Mouse (Mus musculus) brain, embryonic 14.5 days (tissue): ENCODE data around the gene Spo11. TPM values are rescaled to one million over a fixed set of nuclear protein-coding genes. Genes with fewer than 3 reads are reported as not detected.

Experiments
- DNase-seq: peaks from one replicate; pipeline ENCODE4 v3.0.0-alpha.2; 2011; ENCODE audit warnings: low read depth
- CTCF ChIP-seq: fragments of 200-500 bp; IDR thresholded peaks from 2 replicates; pipeline ENCODE4 v1.5.1; 2012; ENCODE audit warnings: inconsistent platforms, mild to moderate bottlenecking, moderate library complexity, borderline replicate concordance; ENCODE audit not compliant: insufficient read depth, insufficient read length; ENCODE audit errors: extremely low read depth
- POLR2A ChIP-seq: fragments of 200-500 bp; IDR thresholded peaks from 2 replicates; pipeline ENCODE4 v1.6.1; 2012; ENCODE audit warnings: mild to moderate bottlenecking, inconsistent platforms, borderline replicate concordance; ENCODE audit not compliant: poor library complexity, insufficient read depth, insufficient read length, severe bottlenecking; ENCODE audit errors: extremely low read depth
- polyA plus RNA-seq: library from polyadenylated mRNA; depleted of rRNA; stranded (reverse); fragments of >200 nt; gene quantifications from 2 replicates; pipeline ENCODE4 v1.2.3, GENCODE M21; 2012; rRNA removed

The Spo11 gene
- 1.6 and 1.7 TPM in 2 replicates for polyA plus RNA-seq

DNA sequence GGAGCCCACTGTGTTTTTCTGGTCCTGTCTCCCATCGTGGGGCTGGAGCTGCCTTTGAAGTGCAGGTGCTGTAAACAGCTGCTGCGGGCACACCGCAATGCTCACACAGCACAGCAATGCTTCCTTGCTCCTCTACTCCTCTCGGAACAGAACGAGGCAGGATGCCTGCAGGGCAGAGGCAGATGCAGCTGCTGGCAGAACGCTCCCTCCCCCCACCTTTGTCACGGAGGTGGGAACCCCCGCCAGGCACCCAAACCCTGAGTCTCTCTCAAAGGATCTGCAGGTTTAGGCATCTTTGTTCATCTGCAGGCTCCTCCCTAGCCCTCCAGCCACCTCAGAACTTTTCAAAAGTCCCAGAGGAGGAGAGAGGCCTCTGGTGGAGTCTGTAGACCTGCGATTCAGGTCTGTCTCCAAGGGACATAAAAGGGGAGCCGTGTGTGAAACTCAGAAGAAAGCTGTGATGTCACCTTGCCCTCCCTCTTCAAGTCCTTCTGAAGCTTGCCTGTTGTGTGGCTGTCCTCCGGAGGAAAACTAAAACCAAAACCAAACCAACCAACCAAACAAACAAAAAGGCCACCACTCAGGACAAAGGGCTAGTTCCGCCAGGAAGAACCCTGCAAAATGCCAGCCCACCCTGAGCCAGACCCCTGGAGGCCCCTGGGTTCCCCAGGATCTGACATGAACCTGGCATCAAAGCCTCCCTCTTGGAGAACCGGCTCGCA lies at the start of gene Spo11:
Spo11 (plus strand) TSS at position 292 of the 722 bp plus-strand sequence.
- peak; percentile 65 for DNase-seq

DNA sequence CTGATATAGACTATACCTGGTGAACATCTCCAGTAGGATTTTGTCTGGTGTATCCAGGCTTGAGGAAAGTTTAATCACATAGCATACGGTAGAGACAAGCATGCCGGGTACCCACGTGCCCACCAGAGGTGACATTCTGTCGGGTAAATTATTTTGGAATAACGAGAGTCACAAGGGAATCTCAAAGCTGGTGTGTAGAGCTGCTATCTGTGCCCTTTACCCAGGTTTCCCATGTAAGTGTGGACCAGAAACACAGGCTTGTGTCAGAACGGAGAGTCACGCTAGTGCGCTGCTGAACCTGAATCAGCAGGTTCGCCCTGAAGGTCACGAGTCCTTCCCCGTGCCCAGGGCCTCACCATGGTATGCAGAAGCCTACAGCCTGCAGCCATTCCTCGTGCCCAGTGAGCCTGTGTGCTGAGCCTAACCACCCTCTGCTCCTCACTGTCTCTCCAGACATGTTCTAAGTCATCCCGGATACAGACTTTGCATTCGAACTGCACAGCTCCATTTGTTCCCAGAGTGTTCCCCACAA lies 47.5 kb upstream of the Spo11 start:
- TF ChIP-seq POLR2A (no peak), CTCF (no peak)
- no peak for DNase-seq

More for the DNA sequence above, at the start of gene Spo11:
- TF ChIP-seq POLR2A (no peak), CTCF (no peak)

DNA sequence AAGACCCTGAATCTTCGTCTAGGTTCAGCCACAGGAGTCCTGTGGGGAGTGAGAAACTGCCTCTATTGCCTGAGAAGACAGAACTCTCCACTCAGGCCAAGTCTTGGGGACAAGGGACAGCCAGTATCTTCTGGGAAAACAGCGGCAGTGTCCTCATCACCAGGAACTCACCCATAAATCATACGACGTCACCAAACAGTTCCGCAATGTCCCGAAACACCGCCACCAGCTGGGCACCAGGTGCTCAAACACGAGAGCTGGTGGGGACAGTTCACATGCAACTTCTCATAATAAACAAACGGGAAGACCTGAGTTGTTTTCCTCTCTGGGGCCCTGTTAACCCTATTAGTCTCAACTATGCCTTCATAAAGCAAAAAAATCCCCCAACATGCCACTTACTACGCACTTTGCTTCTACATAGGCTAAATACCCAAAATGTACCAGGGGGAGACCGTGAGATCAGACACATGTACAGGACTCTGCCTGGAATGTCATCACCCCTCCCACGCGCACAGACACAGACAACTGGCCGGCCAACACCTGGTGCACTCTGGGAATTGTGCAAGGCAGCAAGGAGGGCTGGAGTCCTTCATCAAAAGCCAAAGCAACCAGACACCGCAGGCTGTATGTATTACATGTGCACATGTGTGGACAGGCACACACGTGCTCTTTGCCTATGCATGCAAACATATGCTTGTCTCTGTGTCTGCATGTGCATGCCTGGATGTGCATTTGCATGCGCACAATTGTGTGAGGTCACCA lies 46.2 kb upstream of the Spo11 start:
- DNase-seq = no peak
- TF ChIP-seq POLR2A = no peak
- no peak for TF ChIP-seq CTCF

DNA sequence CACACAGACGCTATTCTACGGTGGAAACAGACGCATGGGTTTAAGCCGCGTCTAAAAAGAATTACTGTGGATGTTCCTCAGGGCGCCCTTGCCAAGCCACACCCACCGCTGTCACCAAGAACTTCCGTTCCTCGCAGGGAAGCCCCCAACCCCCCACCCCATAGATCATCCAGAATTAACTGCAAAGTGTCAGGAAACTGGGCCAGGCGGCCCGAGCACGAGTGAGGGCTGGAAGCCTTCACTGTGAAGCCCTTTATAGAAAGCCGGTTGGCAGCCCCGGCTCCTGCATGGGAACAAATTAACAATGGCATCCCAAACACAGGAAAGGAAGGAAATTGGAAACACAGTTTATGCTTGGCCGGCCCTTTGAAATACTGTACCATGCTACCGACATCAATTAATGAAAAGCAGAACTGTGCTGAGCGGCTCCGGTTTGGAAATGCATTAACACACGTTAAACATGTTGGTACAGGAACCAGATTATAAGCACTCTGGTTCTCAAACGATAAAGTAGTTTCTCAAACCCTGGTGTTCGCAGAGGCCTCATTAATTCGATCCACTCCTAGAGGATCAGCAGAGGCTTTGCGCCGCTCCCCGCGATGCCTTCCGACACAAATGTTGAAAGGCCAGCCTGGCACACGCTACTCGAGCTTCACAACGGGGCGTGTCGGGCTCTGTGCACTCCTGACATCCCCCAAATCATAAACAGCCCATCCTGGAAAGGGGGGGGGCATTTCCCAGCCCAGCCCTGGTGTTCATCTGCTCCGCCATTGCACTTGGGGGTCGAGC lies 43.7 kb upstream of the Spo11 start:
- peak; percentile 90 for DNase-seq
- no peak for TF ChIP-seq POLR2A
- TF ChIP-seq CTCF = no peak

DNA sequence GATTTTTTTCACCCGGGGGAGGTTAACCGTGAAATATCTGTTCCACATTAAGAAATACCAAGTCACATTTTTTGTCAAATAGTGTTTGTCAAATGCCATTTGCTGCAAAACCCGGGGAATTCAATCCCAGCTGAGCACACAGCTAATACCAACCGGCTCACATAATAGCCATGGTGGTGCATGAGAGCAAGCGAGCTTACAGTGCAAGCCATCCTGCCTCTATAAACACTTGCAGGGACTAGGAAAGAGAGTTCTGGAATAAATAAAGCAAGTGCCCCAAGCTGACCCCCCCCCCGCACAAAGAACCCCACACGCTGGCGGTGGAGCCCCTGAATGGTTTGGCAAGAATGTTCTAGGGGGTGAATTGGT lies 43.1 kb upstream of the Spo11 start:
- DNase-seq = peak; percentile 62
- TF ChIP-seq CTCF = no peak
- TF ChIP-seq POLR2A = no peak

DNA sequence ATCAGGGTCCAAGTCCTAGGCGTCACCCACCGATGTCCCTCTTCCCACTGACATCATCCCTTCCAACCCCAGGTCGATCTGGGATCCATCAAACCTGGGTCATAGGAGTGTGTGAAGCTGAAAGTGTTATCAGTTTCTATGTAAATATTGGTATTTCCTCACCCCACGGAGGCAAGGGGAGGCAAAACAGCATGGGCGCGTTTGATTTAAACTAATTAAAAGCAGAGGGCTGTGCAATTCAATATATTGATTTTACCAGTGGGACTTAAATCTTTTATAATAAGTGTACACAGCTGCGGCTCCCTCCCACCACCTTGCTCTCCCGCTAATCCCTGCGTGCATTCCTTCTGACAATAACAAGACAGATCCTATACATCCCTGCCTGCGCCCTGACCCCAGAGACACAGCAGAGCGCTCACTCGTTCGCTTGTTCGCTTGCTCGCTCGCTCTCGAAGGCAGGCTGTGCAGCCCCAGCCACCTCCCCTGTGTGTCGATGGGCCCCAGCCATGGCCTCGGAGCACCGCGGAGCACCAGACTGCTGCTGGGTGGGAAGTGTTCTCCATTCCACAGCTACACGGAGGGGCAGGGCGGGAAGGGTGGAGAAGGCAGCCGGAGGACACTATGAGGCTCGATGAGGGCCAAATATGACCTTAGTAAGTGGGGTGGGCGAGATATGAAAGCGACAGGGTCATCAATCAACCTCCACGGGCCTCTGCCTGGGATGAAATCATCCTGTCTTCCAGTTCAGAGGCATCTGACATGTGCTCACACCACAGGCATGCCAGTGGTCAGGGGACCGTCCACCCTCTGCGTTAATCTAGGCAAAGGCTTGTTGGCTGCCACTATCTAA lies 42.4 kb upstream of the Spo11 start:
- TF ChIP-seq POLR2A (no peak), CTCF (no peak)
- DNase-seq = peak; percentile 73

DNA sequence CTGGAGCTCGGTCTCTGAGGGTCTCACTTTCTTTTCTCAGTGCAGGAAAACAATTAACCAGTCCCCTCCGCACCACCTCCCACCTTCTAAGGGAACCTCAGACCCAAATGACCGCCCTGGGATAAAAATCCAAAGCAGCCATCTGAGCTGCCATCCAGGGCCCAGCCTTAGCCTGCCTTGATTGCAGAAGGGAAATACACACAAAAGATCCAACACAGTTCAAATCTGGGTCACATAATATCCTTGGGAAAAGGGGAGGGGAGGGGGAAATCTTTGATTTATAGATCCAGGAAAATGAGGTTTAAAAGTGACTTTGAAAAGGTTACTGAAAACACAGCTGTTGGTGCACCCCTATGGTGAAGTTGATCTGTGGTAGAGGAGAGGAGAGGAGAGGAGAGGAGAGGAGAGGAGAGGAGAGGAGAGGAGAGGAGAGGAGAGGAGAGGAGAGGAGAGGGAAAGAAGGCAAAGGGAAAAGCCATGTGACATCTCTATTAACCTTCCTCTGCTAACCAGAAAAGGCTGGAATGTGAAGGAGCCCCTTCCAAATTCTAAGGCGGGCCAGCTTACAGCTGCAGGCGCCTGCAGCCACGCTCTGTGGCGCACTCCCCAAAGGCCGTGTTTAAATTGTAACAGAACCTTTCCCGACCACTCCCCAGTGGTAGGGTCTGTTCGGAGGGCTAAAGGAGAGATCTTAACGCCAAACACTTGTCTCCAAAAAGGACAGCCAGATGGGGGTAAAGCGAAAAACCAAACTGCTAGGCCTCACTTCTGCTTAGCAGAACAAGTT lies 41.5 kb upstream of the Spo11 start:
- DNase-seq = no peak
- TF ChIP-seq POLR2A (no peak), CTCF (no peak)

DNA sequence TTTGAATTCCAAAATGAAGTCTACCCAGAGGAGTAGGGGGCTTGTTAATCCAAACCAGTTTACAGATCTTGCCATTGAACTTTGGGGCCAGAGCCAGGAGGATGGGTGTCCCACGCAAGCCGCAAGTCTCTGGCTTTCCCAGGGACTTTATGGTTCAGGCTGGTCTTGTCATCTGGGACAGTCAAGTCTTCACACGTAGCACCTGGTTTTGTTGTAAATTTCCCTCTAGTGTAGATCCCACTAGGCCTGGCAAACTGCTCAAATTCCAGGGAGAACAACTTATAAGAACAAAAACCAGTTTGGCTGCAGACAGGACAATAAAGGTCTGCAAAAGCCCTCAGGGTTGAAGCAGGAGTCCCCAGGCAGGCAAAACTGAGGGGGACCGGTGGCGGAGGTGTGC lies 40.7 kb upstream of the Spo11 start:
- TF ChIP-seq POLR2A = no peak
- no peak for TF ChIP-seq CTCF
- no peak for DNase-seq

DNA sequence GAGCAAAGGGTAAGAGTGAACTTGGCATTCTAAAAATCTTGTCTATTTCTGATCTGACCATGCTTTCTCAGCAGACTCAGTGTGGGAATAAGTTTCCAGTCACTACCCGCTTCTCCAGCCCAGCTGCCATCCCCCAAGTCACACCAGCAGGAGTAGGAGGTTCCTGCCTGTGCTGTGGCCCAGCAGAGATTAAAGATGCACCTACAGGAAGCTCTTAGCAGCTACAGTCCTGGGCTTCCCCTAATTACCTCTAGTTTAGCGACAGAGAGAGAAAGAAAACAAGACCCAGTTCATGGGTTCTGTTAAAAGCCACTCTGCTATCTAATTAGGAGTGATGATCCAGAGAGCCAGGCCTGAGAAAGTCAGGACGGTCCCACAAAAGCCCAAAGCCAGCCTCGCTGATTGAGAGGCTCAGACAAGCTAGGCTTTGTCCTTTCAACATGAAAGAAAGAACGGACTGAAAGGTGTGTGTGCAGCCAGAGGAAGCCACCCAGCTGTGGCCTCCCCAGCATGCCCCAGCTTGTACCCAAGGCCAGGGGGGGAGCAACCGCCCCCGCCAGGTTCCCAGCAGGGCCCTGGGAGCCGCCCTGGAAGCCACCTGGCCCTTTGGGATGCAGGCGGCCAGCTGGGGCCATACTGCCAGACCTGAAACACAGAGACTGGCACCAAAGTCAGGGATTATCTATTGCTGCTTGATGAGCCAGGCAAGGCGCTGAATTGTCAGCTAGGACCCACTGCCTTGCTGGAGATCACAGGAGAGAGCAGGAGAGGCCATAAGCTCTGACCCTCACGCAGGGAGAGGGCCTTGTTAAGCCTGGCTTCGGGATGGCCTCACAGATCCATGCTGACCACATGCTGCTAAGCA lies 39.9 kb upstream of the Spo11 start:
- TF ChIP-seq POLR2A = no peak
- DNase-seq = no peak
